Mouse (Mus musculus) embryonic facial prominence, embryonic 14.5 days (tissue): ENCODE results near the gene Cntnap4. TPM values are rescaled to one million over a fixed set of nuclear protein-coding genes. Genes with fewer than 3 reads are reported as not detected.
A peak's percentile ranks its signal among the peaks of the same experiment; 100 is the strongest.
"Not testable (repeated sequence)": the region's sequence is repeated elsewhere in the genome, so short reads cannot be mapped to it uniquely, and the experiment has no call there.

Experiments
- ATAC-seq: fragments of 200-750 bp; cut with Nextera tagmentation; 2 replicates; pipeline ENCODE4 v1.8.0; 2017; ENCODE audit warnings: low read depth, moderate number of reproducible peaks, moderate TSS enrichment
- DNase-seq: peaks from one replicate; pipeline ENCODE4 v3.0.0-alpha.2; 2015; ENCODE audit warnings: low spot score
- H3K27ac ChIP-seq: fragments of 300-500 bp; sonication (generic); replicated peaks from 2 replicates; pipeline ENCODE4 v1.5.1; 2014; ENCODE audit warnings: low read depth, mild to moderate bottlenecking, low read length, moderate library complexity
- H3K27me3 ChIP-seq: fragments of 300-500 bp; sonication (generic); replicated peaks from 2 replicates; pipeline ENCODE4 v1.6.1; 2014; ENCODE audit warnings: low read length; ENCODE audit not compliant: control insufficient read depth, insufficient read depth
- H3K36me3 ChIP-seq: fragments of 300-500 bp; sonication (generic); 2 replicates; pipeline ENCODE4 v1.6.1; 2014; ENCODE audit warnings: low read length, mixed read lengths; ENCODE audit not compliant: control insufficient read depth, insufficient read depth
- H3K4me1 ChIP-seq: fragments of 300-500 bp; sonication (generic); 2 replicates; pipeline ENCODE4 v1.6.1; 2014; ENCODE audit warnings: antibody characterized with exemption, low read length; ENCODE audit not compliant: control insufficient read depth, insufficient read depth
- H3K4me2 ChIP-seq: fragments of 300-500 bp; sonication (generic); 2 replicates; pipeline ENCODE4 v1.6.1; 2014; ENCODE audit warnings: low read depth, mild to moderate bottlenecking, low read length, moderate library complexity, mixed read lengths
- H3K4me3 ChIP-seq: fragments of 300-500 bp; sonication (generic); 2 replicates; pipeline ENCODE4 v1.5.1; 2014; ENCODE audit warnings: low read depth, mild to moderate bottlenecking, low read length
- H3K9ac ChIP-seq: fragments of 300-500 bp; sonication (generic); 2 replicates; pipeline ENCODE4 v1.6.1; 2014; ENCODE audit warnings: low read depth, mild to moderate bottlenecking, low read length, moderate library complexity, mixed read lengths
- H3K9me3 ChIP-seq: fragments of 300-500 bp; sonication (generic); 2 replicates; pipeline ENCODE4 v1.6.1; 2016; ENCODE audit warnings: low read length; ENCODE audit not compliant: control insufficient read depth
- WGBS: fragments of 180-500 bp; shearing (Covaris S2); extraction: QIAGEN DNeasy Blood & Tissue Kit; methylation state at CpG from one replicate; pipeline ENCODE4 v1.1.7; 2014; 5-methylcytosine and 5-hydroxymethylcytosine counted together
- polyA plus RNA-seq: library from polyadenylated mRNA; unstranded; fragments of >200 nt; fragmentation: Nextera tagmentation; extraction: Ambion mirVana; gene quantifications from 2 replicates; pipeline ENCODE4 v1.2.1, GENCODE M21; 2014

Cntnap4 gene
- polyA plus RNA-seq, 1 experiment from 2014 or later: 2.3 TPM

DNA sequence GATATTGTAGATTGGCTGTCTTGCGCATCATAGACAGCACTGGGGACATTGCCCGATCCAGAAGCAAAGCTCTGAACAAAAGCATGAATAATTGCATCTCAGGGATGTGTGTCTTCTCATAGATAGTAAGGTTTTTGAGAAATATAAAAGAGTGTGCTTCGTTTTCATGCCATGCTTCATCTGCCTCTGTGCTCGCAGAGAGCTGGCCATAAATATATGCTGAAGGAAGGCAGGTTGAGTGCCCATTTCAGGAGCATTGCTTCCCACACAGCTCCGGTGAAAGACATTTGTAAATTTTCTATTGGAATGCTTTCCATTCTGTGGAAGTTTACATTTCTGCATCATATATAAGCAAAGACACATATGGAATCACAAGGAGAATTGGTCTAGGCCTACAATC, 177.5 kb downstream of the Cntnap4 start:
- H3K27me3 ChIP-seq: no peaks in the 10 kb centered on the region
- H3K9me3 ChIP-seq: no peaks in the 10 kb centered on the region
- H3K9ac ChIP-seq: no peak overlapping the region
- 88% methylated on average over 5 of the region's 5 CpGs for WGBS
- no peaks in the 10 kb centered on the region for H3K4me1 ChIP-seq
- H3K36me3 ChIP-seq: no peaks in the 10 kb centered on the region
- no peak overlapping the region for H3K4me2 ChIP-seq
- DNase-seq (no peak), ATAC-seq (no peak)
- H3K27ac ChIP-seq: no peak overlapping the region
- H3K4me3 ChIP-seq: no peak overlapping the region

DNA sequence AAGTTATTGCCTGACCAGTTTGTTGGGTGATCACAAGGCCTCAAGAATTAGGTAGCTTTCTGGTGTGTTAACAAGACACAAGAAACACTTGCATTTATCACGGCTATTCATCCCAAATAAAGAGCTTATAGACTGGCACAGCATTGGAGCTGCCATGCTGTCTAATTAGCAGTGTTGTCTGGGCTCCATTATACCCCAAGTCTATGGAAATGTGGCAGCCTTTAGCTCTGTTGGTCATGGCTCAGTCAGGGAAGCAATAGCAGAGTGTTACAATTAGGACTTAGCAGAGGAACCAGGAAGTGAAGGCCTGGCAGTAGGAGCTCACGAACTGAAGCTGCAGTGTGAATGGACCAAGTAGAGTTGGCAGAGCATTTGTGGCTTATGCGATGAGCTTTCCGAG, 185.3 kb downstream of the Cntnap4 start:
- Histone ChIP-seq H3K36me3 (no peaks in the 10 kb centered on the region), H3K4me1 (no peaks in the 10 kb centered on the region), H3K4me3 (no peak overlapping the region), H3K9ac (no peak overlapping the region), H3K4me2 (no peak overlapping the region), H3K27ac (no peak overlapping the region), H3K9me3 (no peaks in the 10 kb centered on the region), H3K27me3 (no peaks in the 10 kb centered on the region)
- DNase-seq (no peak), ATAC-seq (no peak)
- WGBS: 87% methylated on average over 4 of the region's 4 CpGs

- no peak overlapping the region for H3K27ac ChIP-seq
- 85% methylated on average over 17 of the region's 17 CpGs for WGBS
- H3K4me2 ChIP-seq: no peak overlapping the region
- H3K27me3 ChIP-seq: no peaks in the 10 kb centered on the region
- no peak overlapping the region for H3K9ac ChIP-seq
- ATAC-seq (no peak), DNase-seq (no peak)
- H3K4me1 ChIP-seq: no peaks in the 10 kb centered on the region
- no peaks in the 10 kb centered on the region for H3K36me3 ChIP-seq
- no peak overlapping the region for H3K4me3 ChIP-seq
- no peaks in the 10 kb centered on the region for H3K9me3 ChIP-seq
These were observed 233.2 kb downstream of the Cntnap4 start for GRCm38 (mm10) chr8:112803058-112803457.

GRCm38 (mm10) chr8:112809382-112809781, 239.5 kb downstream of the Cntnap4 start:
- ATAC-seq (no peak), DNase-seq (no peak)
- Histone ChIP-seq H3K4me3 (no peak overlapping the region), H3K9ac (no peak overlapping the region), H3K27ac (no peak overlapping the region), H3K27me3 (no peaks in the 10 kb centered on the region), H3K4me1 (no peaks in the 10 kb centered on the region), H3K4me2 (no peak overlapping the region), H3K9me3 (no peaks in the 10 kb centered on the region), H3K36me3 (no peaks in the 10 kb centered on the region)
- WGBS: 67% methylated on average over 4 of the region's 6 CpGs

GRCm38 (mm10) chr8:112841057-112841456, 271.2 kb downstream of the Cntnap4 start:
- ATAC-seq (no peak), DNase-seq (no peak)
- Histone ChIP-seq H3K4me3 (no peak overlapping the region), H3K36me3 (no peaks in the 10 kb centered on the region), H3K27ac (no peak overlapping the region), H3K27me3 (no peaks in the 10 kb centered on the region), H3K4me2 (no peak overlapping the region), H3K9me3 (no peaks in the 10 kb centered on the region), H3K4me1 (no peaks in the 10 kb centered on the region), H3K9ac (no peak overlapping the region)
- WGBS: 71% methylated on average over 2 of the region's 2 CpGs

GRCm38 (mm10) chr8:112849541-112849940, 279.7 kb downstream of the Cntnap4 start:
- H3K9me3 ChIP-seq, H3K9ac ChIP-seq, H3K4me3 ChIP-seq, H3K4me1 ChIP-seq, H3K36me3 ChIP-seq, DNase-seq, ATAC-seq, H3K4me2 ChIP-seq, H3K27me3 ChIP-seq, H3K27ac ChIP-seq: not testable (repeated sequence)
- WGBS: 93% methylated on average over 1 of the region's 1 CpGs

DNA sequence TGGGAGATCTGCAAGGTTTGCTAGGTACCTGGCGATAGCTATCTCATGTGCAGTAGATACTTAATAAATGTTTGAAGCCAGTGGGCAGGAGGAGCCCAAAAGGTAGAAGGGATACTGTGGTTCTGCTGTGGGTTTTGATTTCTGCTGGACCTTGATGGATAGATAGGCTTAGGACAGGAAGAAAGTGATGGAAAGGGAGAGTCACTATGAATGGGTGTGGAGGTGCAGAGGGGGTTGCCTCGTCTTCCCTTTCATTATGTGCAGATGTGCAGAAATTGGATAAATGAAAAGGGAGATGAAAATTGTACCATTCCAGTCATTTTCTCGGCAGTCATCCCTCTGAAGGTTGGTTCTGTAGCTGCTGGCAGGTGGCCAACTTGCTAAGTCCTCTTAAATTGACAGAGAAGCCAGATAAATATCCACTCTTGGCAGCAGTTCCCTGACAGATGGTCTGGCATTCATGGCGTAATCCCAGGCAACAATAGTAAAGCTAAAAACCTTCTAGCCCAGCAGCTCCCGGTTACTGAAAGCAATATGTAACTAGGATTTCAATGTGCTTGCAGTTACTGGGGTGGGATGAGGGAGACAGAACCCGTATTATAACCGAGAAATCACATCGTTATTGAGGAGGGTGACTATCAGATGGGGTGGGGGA, 336.7 kb downstream of the Cntnap4 start:
- no peaks in the 10 kb centered on the region for H3K27me3 ChIP-seq
- H3K27ac ChIP-seq: no peak overlapping the region
- peak overlapping the region; percentile 37; the same call in 1 of the 2 replicates for H3K4me2 ChIP-seq
- DNase-seq (peak; percentile 97), ATAC-seq (peak; percentile 92)
- whole genome bisulfite sequencing: 24% methylated on average over 8 of the region's 8 CpGs
- peaks cover 13% of the 10 kb centered on the region; the same call in 1 of the 2 replicates for H3K4me1 ChIP-seq
- H3K9ac ChIP-seq: no peak overlapping the region
- H3K9me3 ChIP-seq: no peaks in the 10 kb centered on the region
- H3K36me3 ChIP-seq: no peaks in the 10 kb centered on the region
- no peak overlapping the region for H3K4me3 ChIP-seq

DNA sequence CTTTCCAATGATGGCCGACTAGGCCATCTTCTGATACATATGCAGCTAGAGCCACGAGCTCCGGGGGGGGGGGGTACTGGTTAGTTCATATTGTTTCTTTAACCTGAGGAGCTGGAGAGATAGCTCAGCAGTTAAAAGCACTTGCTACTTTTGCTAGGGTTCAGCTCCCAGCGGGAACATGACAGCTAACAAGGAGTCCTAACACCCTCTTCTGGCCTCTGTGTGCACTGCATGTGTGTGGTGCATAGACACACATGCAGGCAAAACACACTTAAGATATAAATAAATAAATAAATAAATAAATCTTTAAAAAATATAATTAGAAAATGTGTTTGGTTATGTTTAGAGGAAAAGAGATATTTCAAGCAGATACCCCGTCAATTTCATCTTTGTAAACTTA, 339.7 kb downstream of the Cntnap4 start:
- H3K4me1 ChIP-seq: peaks cover 13% of the 10 kb centered on the region; the same call in 1 of the 2 replicates
- H3K9ac ChIP-seq: no peak overlapping the region
- H3K4me3 ChIP-seq: no peak overlapping the region
- no peak overlapping the region for H3K27ac ChIP-seq
- DNase-seq (peak; percentile 28), ATAC-seq (no peak)
- H3K36me3 ChIP-seq: no peaks in the 10 kb centered on the region
- no peaks in the 10 kb centered on the region for H3K27me3 ChIP-seq
- no peak overlapping the region for H3K4me2 ChIP-seq
- WGBS: 60% methylated on average over 5 of the region's 5 CpGs
- H3K9me3 ChIP-seq: no peaks in the 10 kb centered on the region

GRCm38 (mm10) chr8:112911422-112911821, 341.6 kb downstream of the Cntnap4 start:
- ATAC-seq (no peak; the same call in 1 of the 2 replicates), DNase-seq (peak; percentile 62)
- peaks cover 8% of the 10 kb centered on the region; the same call in 1 of the 2 replicates for H3K4me1 ChIP-seq
- H3K4me2 ChIP-seq: no peak overlapping the region
- H3K27me3 ChIP-seq: no peaks in the 10 kb centered on the region
- no peaks in the 10 kb centered on the region for H3K9me3 ChIP-seq
- H3K27ac ChIP-seq: no peak overlapping the region
- H3K9ac ChIP-seq: no peak overlapping the region
- no peaks in the 10 kb centered on the region for H3K36me3 ChIP-seq
- H3K4me3 ChIP-seq: no peak overlapping the region
